Mouse (Mus musculus) T-helper 2 cell (primary cell): ENCODE measurements at regions not wholly inside any gene's neighbourhood (a gene's known extent, or its start where the extent isn't known, plus 50 kb on each side); places are given as distances from the start of the nearest gene placed in this dataset.

Experiments
- in situ Hi-C: fragments of 300-600 bp; cut with MboI, MseI; formaldehyde crosslinking; loops from one replicate; pipeline ENCODE4 v1.15.1; 2025; ENCODE audit warnings: high pct_unique_total_duplicates

DNA sequence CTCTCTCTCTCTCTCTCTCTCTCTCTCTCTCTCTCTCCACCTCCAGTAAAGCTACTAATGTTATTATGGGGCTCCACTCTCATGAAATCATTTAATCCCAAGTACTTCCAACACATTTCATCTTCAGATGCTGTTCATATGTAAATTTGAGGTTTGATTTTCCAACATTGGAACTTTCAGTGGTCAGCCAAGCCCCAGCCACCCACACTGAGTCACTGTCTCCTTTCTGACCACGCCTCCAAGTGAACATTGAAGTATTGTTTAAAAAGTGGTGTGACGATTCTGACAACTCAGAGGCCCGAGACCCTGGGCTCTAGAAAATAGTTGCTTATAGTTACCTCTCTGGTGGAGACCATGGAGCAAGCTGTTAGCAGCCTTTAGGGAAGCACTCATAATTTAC is 313.3 kb downstream of the Qdpr start:
- in situ Hi-C loops = no loop called here

DNA sequence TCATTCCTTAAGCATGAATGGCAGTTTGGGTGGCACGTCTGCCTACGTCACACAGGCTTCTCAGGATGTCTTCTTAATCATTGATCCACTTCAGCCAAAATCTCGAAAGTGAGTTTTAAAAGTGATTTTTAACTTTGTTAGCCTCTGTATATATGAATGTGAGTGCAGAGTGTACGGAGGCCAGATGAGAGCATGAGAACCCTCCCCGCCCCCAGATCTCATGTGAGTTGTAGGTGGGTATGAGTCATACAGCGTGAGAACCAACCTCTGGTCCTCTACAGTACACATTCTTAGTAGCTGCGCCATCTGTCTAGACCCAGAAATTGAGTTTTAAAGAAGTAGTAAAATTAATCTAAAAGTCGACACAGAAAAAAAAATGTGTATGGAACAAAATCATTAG is 322.1 kb downstream of the Qdpr start:
- in situ Hi-C loops = no loop called here

GRCm38 (mm10) chr5:45121751-45122280 is 322.3 kb upstream of the Ldb2 start:
- in situ Hi-C loops = no loop called here

- in situ Hi-C loops = no loop called here
These were observed 320.3 kb upstream of the Ldb2 start for GRCm38 (mm10) chr5:45119757-45120156.

GRCm38 (mm10) chr5:45111246-45111645 is 311.8 kb upstream of the Ldb2 start:
- in situ Hi-C loops = no loop called here

DNA sequence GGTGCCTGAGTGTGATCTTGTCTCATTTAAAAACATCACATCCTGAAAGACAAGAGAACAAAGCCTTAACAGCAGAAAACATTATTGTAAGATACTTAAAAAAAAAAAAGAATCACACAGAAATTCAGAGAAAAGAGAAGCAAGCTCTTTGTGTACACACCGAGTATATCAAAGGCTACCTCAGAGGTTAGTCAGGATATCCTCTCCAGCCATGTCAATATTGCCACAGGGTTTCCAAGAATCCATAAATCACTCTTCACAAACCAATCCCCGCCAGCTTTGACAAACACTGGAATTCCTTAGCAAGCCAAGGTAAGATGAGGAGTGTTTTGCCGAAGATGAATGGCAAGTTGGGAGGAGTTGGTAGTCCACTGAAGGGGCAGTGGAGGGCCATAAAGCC is 311.3 kb upstream of the Ldb2 start:
- in situ Hi-C loops = no loop called here

DNA sequence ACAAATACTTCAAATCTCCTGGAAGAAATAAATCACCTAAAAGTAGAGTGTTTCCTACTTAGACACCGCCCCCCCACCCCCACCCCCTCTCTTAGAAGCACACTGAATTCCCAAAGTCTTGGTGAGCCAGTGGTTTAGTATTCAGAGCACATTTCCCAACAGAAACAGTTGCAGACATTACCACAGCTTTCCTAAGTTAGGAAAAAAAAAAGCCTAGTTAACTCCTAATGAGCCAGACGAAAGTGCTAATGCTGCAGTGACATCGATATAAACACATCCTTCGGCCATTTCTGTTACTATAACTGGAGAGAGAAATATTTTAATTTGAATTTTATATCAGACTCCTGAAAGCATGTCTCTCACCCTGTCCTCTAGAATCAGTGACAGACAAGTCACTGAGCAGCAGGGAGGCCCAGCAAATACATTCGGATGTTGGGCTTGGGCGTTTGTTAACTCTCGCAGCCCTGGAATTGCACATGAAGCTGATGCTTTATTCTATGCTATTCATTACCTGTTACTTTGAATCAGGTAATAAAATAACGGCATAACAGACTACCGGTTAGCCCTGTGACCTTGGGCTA is 305.8 kb upstream of the Ldb2 start:
- in situ Hi-C loops = no loop called here

GRCm38 (mm10) chr5:45103763-45104428 is 304.4 kb upstream of the Ldb2 start:
- in situ Hi-C loops = no loop called here

- in situ Hi-C loops = no loop called here
These were observed 303.2 kb upstream of the Ldb2 start for GRCm38 (mm10) chr5:45102661-45103060.

DNA sequence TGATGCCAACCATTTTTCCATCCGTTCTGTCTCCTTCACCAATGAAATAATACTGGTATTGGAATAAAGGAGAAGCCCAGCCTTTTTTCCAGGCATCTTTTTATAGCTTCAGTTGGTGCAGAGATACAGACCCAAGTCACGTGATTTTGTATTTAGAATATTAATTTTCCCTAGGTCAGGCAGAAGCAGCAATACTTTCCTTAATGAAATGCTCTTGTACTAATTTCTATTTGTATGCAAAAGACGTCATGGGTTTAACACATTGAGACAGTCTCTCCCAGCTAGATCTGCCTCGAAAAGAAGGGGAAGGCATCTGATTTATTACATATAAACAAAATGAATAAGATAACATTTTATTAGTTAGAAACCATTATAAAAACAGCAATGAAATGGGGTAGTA is 302.3 kb upstream of the Ldb2 start:
- in situ Hi-C loops = no loop called here

DNA sequence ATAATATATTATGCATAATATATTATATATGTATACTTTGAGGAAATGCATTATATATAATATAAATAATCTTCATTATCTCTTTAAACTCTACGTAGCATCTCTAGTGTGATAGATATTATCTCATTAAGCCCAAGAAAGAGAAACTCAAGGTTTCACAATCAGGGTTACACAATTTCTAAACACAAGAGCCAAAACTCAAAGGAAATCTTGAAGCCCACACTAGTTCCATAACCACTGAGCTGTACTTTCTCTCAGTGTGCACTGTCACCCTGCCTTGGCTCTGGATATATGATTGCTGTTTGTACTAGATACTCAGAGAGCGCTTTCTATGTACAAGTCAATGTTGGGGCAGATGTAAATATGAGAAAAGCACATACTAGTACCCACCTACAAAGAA is 299.6 kb upstream of the Ldb2 start:
- in situ Hi-C loops = no loop called here

- in situ Hi-C loops = no loop called here
These were observed 298.5 kb upstream of the Ldb2 start for GRCm38 (mm10) chr5:45097941-45098340.

GRCm38 (mm10) chr5:45084741-45085140 is 285.3 kb upstream of the Ldb2 start:
- in situ Hi-C loops = no loop called here

- in situ Hi-C loops = no loop called here
These were observed 283.1 kb upstream of the Ldb2 start for GRCm38 (mm10) chr5:45082601-45083000.

- in situ Hi-C loops = no loop called here
These were observed 276.9 kb upstream of the Ldb2 start for GRCm38 (mm10) chr5:45076347-45076890.

GRCm38 (mm10) chr5:45075195-45075594 is 275.7 kb upstream of the Ldb2 start:
- in situ Hi-C loops = no loop called here

DNA sequence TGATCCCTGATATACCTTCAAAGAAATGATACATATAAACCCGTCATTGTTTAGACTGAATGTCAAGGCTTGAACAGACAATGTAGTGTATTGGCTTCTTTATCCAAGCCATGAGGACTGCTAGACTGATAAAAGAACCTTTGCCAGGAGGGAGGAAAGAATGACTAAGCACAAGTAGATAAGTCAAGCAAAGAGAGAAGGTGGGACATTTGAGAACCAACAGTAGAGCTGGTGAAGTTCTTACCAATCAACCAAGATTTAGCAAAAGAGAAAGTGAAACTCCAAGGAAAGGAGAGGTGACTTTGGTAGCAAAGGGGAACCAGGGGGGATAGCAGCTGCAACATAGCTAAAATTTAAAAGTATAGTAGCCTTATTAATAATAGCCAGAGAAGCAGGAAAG is 273.0 kb upstream of the Ldb2 start:
- in situ Hi-C loops = no loop called here

GRCm38 (mm10) chr5:45065917-45066699 is 266.6 kb upstream of the Ldb2 start:
- in situ Hi-C loops = no loop called here

- in situ Hi-C loops = no loop called here
These were observed 263.1 kb upstream of the Ldb2 start for GRCm38 (mm10) chr5:45062567-45062966.

DNA sequence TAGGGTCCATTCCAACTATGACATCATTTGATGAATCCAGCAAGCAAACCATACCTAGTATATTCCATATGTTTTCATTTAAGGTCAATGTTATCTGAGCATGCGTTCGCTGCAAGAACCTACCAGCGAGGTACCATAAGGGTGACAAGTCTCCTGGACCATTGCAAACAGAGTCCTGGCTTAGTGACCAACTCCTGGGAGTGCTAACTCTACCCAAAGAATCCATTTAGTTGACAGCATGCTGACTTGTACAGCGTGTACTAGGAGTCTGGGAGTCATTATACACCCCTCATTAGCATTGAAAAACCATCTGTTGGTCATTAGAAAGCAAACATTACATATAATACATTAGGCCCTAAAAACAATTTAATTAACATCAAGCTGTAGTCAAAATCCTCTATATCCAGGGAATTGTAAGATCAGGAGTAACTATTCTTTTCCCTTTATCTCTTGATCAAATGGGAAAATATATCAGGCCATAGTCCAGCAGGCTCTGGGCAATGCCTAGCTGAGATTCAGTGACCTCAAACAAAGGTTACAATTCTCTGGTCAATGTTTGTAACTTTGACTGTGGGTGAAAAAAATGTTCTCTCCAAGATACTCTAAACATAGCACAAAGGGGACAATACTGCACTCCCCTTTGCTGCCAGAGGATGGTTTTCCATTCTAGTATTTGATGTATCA is 255.9 kb upstream of the Ldb2 start:
- in situ Hi-C loops = no loop called here

DNA sequence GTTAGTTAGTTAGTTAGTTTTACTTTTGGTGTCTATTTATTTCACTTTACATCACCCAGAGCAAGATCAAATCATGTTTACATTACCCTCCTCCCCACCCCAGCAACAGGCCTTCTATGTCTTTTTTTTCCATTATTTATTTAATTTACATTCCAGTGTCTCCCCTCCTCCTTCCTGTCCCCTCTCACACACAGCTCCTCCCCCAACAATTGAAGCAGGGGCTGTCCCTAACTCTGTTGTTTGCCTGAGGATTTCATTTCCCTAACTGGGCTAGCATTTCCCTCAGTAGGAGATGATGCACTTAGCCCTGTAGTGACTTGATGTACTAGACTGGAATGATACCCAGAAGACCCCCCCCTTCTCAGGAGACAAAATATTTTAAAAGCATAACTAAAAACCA is 249.9 kb upstream of the Ldb2 start:
- in situ Hi-C loops = loop anchor here (10.0 kb wide), 1 partner anchor 1545 kb away; no protein-coding TSS in a partner anchor

DNA sequence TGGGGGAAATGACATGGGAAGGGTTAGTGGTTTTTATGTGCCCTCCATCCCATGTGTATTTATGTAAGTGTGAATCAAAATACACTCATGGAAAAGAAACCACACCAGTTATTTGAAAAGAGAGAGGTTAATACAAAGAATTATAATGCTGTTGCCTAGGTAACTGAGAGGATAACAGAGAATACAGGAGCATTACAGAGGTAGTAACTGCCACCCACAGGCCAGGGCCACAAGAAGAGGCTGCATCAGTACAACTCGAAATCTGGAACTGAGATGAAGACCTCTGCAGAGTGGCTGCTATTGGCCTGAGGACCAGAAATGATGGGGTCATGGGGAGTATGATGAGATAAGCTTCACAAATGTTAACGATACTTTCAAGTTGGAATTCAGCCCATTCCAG is 243.4 kb upstream of the Ldb2 start:
- in situ Hi-C loops = loop anchor here (10.0 kb wide), 1 partner anchor 1538 kb away; no protein-coding TSS in a partner anchor
